Mouse (Mus musculus): ENCODE data around the gene Ctsq. TPM values are rescaled to one million over a fixed set of nuclear protein-coding genes. Genes with fewer than 3 reads are reported as not detected.
"Not testable (repeated sequence)": the region's sequence is repeated elsewhere in the genome, so short reads cannot be mapped to it uniquely, and the experiment has no call there.

The Ctsq gene
- total RNA-seq (2021), result not detected

GRCm38 (mm10) chr13:61040531-61040930 is at the start of gene Ctsq:
Gene Ctsq, minus strand, starts transcription at chr13:61040631.
- intact Hi-C loops (cut with DNase I), result no loop called here
- no peak for DNase-seq

- intact Hi-C loops (cut with DNase I), result no loop called here
- DNase-seq, result no peak
These were observed 17.6 kb downstream of the Ctsq start for GRCm38 (mm10) chr13:61022785-61023184.

GRCm38 (mm10) chr13:61021844-61022243 is 18.6 kb downstream of the Ctsq start:
- intact Hi-C loops (cut with DNase I), result no loop called here
- no peak for DNase-seq

DNA sequence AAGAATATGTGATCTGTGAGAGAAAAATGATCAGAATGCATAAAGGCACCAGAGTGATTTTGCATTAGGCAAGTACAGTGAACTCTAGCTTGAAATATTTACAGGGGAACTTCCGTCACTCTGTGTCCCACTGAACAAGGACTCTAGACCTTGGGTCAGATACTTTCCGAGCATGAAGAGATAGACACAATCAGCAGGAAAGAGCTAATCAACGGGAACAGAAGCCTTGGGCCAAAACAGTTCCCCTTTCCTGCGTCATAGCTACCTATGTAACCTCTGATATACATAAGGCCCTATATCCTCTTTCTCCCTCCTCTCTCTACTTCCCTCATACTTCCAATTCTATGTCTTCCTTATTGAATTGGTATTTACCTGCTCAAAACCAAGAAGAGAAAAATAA is 30.3 kb downstream of the Ctsq start:
- intact Hi-C loops (cut with DNase I), result no loop called here
- no peak for DNase-seq

DNA sequence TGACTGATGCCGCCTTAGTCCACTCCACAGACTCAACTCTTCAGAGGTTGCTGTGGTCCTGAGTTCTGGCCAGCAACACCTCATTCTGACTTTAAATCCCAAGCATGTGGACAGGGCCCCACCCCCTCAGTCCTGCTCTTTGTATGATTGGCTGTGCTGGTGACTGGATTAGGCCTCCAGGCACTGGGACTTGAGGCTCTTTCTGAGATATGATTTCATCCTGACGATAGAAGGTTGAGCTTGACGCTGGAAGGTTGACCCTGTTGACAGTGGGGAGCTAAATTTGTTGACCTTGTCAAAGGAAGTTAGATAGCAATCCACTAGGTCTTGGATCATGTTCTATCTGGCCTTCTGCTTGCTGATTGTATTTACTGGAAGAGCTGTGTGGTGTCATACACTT is 34.6 kb downstream of the Ctsq start, which contains the start of gene Ctsj:
Gene Ctsj (minus strand): TSS at position 101 of the 400 bp plus-strand sequence.
- no peak for DNase-seq
- intact Hi-C loops (cut with DNase I), result no loop called here

GRCm38 (mm10) chr13:60997600-60997999 is 42.8 kb downstream of the Ctsq start:
- no peak for DNase-seq
- intact Hi-C loops (cut with DNase I), result no loop called here

- intact Hi-C loops (cut with DNase I); DNase-seq: not testable (repeated sequence)
These were observed 53.5 kb downstream of the Ctsq start for GRCm38 (mm10) chr13:60986915-60987314.

Other genes with a start within 250 kb of the Ctsq start
- not detected for gene Ctsll3, start 237.8 kb downstream of the Ctsq start, total RNA-seq (2021)
- gene 4930486L24Rik, start 176.2 kb downstream of the Ctsq start, total RNA-seq (2021), result under 1 TPM in 1 of 2 experiments, not detected in 1; 0.86 TPM
- gene Gm49392, start 143.7 kb downstream of the Ctsq start, total RNA-seq (2021), result 1 to 10 TPM; 1.5 to 1.7 TPM
- gene Ctla2b, start 143.2 kb downstream of the Ctsq start, total RNA-seq (2021), result 10 to 100 TPM in 1 of 2 experiments, 1 to 10 TPM in 1; 9.0 to 10.4 TPM
- gene Tpbpb, start 135.8 kb downstream of the Ctsq start, total RNA-seq (2021), result not detected
- gene Gm49393, start 105.0 kb downstream of the Ctsq start, total RNA-seq (2021), result not detected
- gene Gm49391, start 104.1 kb downstream of the Ctsq start, total RNA-seq (2021), result 1 to 10 TPM in 1 of 2 experiments, not detected in 1; 2.6 TPM
- gene Ctla2a, start 104.0 kb downstream of the Ctsq start, total RNA-seq (2021), result 100 to 1,000 TPM in 1 of 2 experiments, 10 to 100 TPM in 1; 79.1 to 128 TPM
- gene Tpbpa, start 98.6 kb downstream of the Ctsq start, total RNA-seq (2021), result not detected
- gene Ctsj, start 34.7 kb downstream of the Ctsq start, total RNA-seq (2021), result not detected
- not detected for gene Ctsr, start 123.6 kb upstream of the Ctsq start, total RNA-seq (2021)
- not detected for gene Cts6, start 162.8 kb upstream of the Ctsq start, total RNA-seq (2021)
- gene Cts8, start 214.7 kb upstream of the Ctsq start, total RNA-seq (2021), result not detected
- gene Gm49398, start 248.2 kb upstream of the Ctsq start, total RNA-seq (2021), result not detected

All from heart, postnatal 10 days (tissue).